Mouse (Mus musculus) ovary, postnatal 36 days (tissue): ENCODE measurements around the gene Il15.

Source experiments
- DNase-seq: peaks from one replicate; pipeline ENCODE4 v3.0.0; 2022; ENCODE audit warnings: low spot score, mixed read lengths

The Il15 gene

GRCm38 (mm10) chr8:82356091-82356490 lies 46.9 kb downstream of the Il15 start:
- DNase-seq: no peak

DNA sequence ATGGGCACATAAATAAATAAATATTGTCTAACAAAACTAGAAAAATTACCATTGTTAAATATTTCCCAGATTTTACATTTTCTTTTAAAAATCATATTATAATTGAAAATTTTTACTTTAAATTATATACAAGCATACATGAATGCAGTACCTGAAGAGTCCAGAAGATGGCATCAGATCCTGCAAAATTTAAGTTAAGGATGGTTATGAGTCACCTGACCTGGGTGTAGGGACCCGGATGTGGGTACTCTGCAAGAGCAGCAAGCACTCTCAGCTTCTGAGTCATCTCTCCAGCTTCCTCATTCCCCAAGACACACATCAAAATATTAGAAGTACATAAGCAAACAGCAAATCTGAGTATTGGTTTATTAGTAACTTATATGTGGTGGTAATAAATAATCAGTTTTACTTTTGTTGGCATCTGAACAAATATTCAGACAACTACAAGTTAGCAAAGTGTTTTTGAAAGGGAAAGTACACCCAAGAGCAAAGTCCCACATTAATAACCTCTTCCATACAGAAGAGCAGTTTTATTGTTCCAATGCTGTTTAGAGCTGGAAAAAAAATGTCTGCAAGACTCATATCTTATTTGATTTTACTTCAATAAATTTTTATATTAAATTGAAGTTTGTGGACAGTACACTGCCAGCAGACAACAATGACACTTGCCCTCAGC lies 51.6 kb downstream of the Il15 start:
- DNase-seq: no peak

DNA sequence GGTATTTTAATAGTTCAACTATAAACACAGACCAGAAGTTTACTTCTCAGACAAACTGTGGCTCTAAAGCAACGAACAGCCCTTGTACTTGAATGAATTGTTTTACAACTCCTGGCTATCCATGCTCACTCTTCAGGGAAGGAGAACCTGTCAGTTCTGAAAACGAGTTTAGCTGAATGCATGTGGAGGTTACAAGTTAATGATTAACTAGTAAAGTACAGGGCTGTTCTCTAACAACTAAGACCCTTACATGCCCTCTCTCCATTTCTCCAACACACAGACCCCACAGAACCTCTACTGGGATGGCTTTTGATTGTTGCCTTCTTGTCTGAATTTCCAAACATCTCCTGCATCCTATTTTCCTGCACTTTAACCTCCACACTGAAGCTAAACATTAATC lies 53.7 kb downstream of the Il15 start:
- DNase-seq: no peak

DNA sequence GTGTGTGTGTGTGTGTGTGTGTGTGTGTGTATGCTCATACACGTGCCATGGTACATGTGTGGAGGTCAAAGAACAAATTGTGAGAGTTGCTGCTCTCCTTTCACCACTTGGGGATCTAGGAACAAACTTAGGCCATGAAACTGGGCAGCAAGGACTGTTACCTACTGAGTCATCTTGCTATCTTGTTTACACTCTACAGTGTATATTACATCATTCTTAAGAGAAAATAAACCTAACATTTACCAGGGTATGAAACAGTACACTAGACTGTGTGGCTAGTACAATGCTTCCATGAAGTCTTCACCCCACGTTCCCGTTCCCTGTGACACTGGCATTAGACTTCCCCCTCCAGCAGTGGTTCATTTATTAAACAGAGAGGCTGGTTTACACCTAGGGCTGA lies 56.5 kb downstream of the Il15 start:
- no peak for DNase-seq

- no peak for DNase-seq
These were observed 71.3 kb downstream of the Il15 start for GRCm38 (mm10) chr8:82331675-82332234.

- no peak for DNase-seq
These were observed 74.9 kb downstream of the Il15 start for GRCm38 (mm10) chr8:82327986-82328652.

GRCm38 (mm10) chr8:82326061-82326460 lies 77.0 kb downstream of the Il15 start:
- DNase-seq: no peak

DNA sequence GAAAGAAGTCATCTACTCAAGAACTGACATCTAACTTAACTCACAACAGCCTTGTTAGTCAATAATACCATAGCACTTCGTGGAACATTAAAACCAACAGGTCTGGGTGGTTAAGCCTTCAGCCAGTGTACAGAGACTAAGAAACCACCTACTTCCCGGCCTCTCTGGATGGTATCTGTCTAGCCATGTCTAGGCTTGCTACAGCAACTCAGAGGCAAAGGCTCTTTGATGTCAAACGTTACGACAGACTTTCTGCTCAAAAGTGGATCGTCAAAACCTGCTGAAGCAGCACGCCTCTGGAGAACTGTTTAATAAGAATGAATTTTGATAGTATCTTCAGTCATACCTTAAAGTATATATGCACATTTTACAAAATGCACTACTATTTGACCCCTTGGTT lies 77.4 kb downstream of the Il15 start:
- DNase-seq: no peak

DNA sequence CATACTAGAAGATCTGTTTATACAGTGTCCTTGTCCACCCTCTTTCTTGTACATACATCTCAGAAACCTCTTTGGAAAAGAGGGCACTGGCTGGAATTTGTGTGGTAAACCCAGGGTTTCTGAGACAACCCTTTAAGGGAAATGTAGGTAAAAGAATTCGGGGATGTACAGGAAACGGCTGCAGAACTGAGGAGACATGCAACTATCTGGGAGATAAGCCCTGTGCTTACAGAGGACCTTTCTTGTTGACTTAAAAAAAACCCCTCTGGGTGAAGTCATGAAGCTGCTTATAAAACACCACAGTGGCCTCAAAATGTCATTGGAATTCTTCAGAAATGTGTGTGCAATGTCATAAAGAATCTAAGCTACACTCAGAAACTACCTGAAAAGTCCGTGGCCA lies 85.6 kb downstream of the Il15 start:
- DNase-seq: no peak

GRCm38 (mm10) chr8:82306424-82306823 lies 96.6 kb downstream of the Il15 start:
- no peak for DNase-seq

- no peak for DNase-seq
These were observed 106.8 kb downstream of the Il15 start for GRCm38 (mm10) chr8:82296256-82296655.

DNA sequence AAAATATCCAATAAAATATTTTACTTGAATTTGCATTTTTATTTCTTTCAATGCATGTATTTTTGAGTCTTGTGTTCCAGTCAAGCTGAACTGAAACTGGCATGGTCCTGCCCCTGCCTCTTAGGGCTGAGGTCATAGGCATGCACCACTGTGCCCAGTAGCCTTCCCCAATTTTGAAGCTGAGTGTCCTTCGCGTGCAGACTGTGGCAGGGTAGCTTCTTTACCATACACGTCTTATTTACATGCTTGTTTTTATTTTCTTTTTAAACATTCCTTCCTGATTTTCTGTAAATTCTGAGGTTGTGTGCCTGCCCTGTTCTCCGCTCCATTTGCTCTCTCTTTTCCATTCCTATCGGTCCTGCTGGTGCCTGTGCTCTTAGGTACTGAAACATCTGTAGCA lies 111.4 kb downstream of the Il15 start:
- no peak for DNase-seq

- no peak for DNase-seq
These were observed 117.2 kb downstream of the Il15 start for GRCm38 (mm10) chr8:82285866-82286265.

DNA sequence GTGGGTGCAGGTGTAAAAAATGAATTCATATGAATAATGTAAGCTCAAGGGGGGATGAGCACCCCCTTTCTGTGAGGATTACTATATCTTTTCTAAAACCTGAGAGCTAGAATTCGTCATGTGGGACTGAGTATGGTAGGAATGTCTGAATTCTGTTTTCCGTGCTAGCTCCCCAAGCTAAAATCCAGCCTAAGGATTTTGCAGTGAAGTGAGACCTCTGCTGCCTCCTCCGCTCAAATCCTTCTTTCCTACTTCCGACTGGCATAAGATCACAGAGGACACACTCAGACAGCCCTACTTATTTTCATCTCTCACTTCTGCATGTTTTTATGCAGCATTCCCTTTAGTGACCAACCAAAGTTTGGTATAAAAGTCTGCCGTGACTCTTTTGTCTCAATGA lies 121.0 kb downstream of the Il15 start:
- no peak for DNase-seq
